Mouse (Mus musculus) kidney, adult 2 months (tissue): ENCODE measurements around the gene Pbx4.
A peak's percentile ranks its signal among the peaks of the same experiment; 100 is the strongest.

Experiments used
- CTCF ChIP-seq: fragments of 200-500 bp; conservative IDR thresholded peaks from 2 replicates; pipeline ENCODE4 v1.5.1; 2011; ENCODE audit warnings: low read depth, mild to moderate bottlenecking, control low read depth, low read length, moderate library complexity, mixed read lengths; ENCODE audit not compliant: insufficient read depth, insufficient read length
- POLR2A ChIP-seq: fragments of 200-500 bp; IDR thresholded peaks from one replicate; pipeline ENCODE4 v1.6.1; 2011; ENCODE audit warnings: low read depth, low read length, control low read depth

DNA sequence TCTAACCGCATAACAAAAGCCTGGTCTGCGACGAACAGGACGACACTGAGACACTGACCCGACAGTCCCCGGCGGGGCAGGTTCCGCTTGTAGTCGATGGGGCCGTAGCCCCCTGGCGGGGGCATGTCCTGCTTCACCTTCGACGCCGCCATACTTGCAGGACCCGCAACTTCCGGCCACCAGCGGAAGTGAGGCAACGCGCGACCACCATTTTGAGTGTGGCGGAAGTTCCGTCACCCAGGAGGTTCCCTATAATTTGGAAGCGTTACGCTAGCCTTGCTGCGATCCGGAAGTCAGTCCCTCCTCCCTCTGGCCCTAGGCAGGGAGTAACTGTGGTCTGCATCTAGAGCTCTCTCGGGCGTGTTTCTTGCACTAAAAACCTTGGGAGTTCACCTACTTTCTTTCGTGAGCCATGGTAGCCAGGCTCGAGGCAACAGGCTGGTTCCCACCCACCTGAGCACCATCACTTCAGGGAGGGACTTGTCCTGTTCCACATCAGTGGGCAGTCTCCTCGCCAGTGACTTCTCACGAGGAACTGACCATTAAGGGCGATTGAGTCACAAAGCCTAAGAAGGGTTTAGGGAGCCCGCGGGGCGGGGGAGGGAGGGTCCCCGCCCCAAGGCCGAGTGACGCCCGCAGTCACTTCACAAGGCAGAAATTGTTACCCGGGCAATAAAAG is 69.3 kb downstream of the Pbx4 start:
- TF ChIP-seq CTCF = peak; percentile 41
- TF ChIP-seq POLR2A = peak; percentile 74
